Mouse (Mus musculus) layer of hippocampus, adult 9-10 months (tissue): ENCODE results near the gene Gtf2f1.
A peak's percentile ranks its signal among the peaks of the same experiment; 100 is the strongest.
"Not testable (repeated sequence)": the region's sequence is repeated elsewhere in the genome, so short reads cannot be mapped to it uniquely, and the experiment has no call there.

Source experiments
- DNase-seq: peaks from one replicate; pipeline ENCODE4 v3.0.0; 2022; ENCODE audit warnings: low spot score

The Gtf2f1 gene

GRCm38 (mm10) chr17:57011236-57012141, at the start of gene Gtf2f1, which contains the start of gene Gm17949:
TSS of gene Gtf2f1 (minus strand) at chr17:57011288.
TSS of gene Gm17949 (plus strand) at chr17:57011469.
- peak; percentile 93 for DNase-seq

- DNase-seq, result peak; percentile 96
These were observed 49.2 kb upstream of the Gtf2f1 start for GRCm38 (mm10) chr17:57060231-57060801.

GRCm38 (mm10) chr17:57059486-57059977, 48.4 kb upstream of the Gtf2f1 start, which contains the start of gene Slc25a23:
TSS of gene Slc25a23 (minus strand) at chr17:57059863.
- peak; percentile 37 for DNase-seq

GRCm38 (mm10) chr17:57058891-57059485, 47.9 kb upstream of the Gtf2f1 start, which contains the start of gene Crb3:
TSS of gene Crb3 (plus strand) at chr17:57059105.
- DNase-seq, result no peak

- no peak for DNase-seq
These were observed 45.2 kb upstream of the Gtf2f1 start for GRCm38 (mm10) chr17:57056246-57056645.

- not testable (repeated sequence) for DNase-seq
These were observed 40.6 kb upstream of the Gtf2f1 start for GRCm38 (mm10) chr17:57051679-57052078.

- no peak for DNase-seq
These were observed 37.7 kb upstream of the Gtf2f1 start for GRCm38 (mm10) chr17:57048816-57049215.

- no peak for DNase-seq
These were observed 36.3 kb upstream of the Gtf2f1 start for GRCm38 (mm10) chr17:57047406-57047805.

GRCm38 (mm10) chr17:57041554-57041953, 30.5 kb upstream of the Gtf2f1 start, which contains the start of gene Slc25a41:
TSS of gene Slc25a41 (minus strand) at chr17:57041654.
- no peak for DNase-seq

GRCm38 (mm10) chr17:57038978-57039377, 27.9 kb upstream of the Gtf2f1 start:
- DNase-seq, result no peak

GRCm38 (mm10) chr17:57032854-57033253, 21.8 kb upstream of the Gtf2f1 start:
- no peak for DNase-seq

- peak; percentile 100 for DNase-seq
These were observed 20.8 kb upstream of the Gtf2f1 start for GRCm38 (mm10) chr17:57031661-57032420.

- no peak for DNase-seq
These were observed 20.0 kb upstream of the Gtf2f1 start, which contains the start of gene Khsrp for GRCm38 (mm10) chr17:57030931-57031660. TSS of gene Khsrp (minus strand) at chr17:57031522.

- no peak for DNase-seq
These were observed 18.6 kb upstream of the Gtf2f1 start for GRCm38 (mm10) chr17:57029691-57030090.

GRCm38 (mm10) chr17:57027471-57027870, 16.4 kb upstream of the Gtf2f1 start:
- no peak for DNase-seq

GRCm38 (mm10) chr17:57020960-57021359, 9.9 kb upstream of the Gtf2f1 start:
- no peak for DNase-seq

GRCm38 (mm10) chr17:57019693-57020092, 8.6 kb upstream of the Gtf2f1 start:
- DNase-seq, result no peak

GRCm38 (mm10) chr17:57012245-57012795, 1.2 kb upstream of the Gtf2f1 start:
- DNase-seq, result no peak

- DNase-seq, result no peak
These were observed 215 bp downstream of the Gtf2f1 start for GRCm38 (mm10) chr17:57010911-57011235.

- DNase-seq, result no peak
These were observed 3.8 kb downstream of the Gtf2f1 start for GRCm38 (mm10) chr17:57007137-57007905.
